Mouse (Mus musculus) mesoderm, embryonic 11.5 days (tissue): ENCODE measurements around the gene Ikzf2.

ENCODE experiments used
- DNase-seq: peaks from one replicate; pipeline ENCODE4 v3.0.0-alpha.2; 2012; ENCODE audit warnings: low read depth, low spot score

The Ikzf2 gene

DNA sequence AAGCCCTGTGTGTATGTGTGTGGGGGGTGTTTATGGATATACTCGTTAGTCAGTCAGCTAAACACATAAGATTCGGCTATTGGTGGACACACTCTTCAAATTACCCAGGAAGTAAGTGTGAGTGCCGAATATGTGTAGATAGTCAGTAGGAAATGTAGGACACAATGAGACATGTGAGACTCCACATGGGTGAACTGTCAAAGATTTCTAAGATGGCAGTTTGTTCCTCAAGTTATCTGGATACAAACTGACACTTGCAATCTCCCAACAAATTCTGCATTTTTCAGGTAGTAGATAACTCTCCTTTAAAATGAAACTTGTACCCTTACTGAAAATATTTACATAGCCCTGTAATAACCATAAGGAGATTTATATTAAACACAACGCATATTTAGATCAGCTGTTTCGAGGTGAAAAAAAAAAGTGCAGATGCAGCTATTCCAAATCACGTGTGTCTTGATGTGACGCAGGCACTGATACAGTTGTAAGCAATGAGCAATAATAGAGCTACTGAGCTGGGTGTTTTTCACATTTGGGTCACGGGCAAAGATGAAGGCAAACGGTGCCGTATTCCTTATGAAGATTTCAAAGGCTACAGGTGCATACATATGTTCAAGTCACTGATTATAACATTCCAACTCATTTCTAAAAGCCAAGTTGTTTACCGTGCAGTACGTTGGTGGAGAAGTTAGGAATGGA lies 87.8 kb downstream of the Ikzf2 start:
- DNase-seq: no peak

DNA sequence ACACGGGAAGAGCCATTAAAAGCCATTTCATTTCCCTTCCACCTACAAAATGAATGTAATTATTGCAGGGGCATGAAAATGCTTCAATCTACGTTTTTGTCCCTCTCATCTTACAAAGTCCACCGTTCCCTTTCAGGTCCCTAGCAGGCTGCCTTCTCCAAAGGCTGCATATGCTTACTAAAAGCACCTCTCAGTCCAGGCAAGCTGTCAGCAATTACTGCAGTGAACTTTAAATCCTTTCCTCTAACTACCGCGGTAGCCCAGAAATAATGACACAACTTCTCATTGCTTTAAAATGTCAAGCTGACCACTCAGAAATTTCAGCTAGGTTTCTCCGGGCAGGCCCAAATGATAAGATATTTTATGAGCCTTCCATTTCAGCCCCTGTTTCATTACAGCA lies 95.2 kb downstream of the Ikzf2 start:
- no peak for DNase-seq

DNA sequence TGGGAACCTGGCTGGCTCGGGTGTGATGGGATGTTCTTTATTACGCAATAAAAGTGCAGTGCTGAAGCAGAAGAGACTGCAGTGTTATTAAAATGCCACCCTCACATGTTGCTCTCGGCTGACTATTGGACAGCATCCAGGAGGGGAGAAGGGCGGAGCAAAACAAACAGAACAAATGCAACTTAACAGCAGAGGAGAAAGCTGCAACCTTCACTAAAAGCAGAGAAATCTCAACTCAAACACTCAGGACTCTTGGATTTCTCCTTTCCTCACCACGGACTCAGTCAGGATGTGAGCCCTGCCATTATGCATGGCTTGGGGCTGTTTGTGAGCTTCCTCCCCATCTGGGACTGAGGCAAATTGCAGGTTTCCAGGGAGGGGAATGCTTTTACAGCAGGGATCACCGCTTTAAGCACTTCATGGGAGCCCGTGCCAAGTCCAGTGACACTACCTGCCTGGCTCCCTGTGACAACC lies 95.7 kb downstream of the Ikzf2 start:
- no peak for DNase-seq

DNA sequence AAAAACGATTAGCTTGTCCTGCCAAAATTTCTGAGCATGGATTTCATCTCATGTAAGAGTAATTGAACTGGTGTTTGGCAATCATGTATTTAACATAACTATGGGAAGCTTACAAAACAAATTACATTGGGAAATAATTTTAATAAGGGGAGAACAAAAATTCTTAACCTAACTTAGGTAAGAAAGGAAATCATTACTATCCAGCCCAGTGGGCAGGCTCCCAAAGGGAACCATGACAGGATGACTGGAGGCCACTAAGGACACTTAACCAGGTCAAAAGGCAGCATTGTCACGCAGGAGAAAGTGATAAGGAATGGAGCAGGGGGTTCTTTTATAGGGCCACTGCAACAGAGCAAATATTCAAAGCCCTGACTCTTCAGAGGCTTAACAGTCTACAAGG lies 101.5 kb downstream of the Ikzf2 start:
- DNase-seq: no peak

DNA sequence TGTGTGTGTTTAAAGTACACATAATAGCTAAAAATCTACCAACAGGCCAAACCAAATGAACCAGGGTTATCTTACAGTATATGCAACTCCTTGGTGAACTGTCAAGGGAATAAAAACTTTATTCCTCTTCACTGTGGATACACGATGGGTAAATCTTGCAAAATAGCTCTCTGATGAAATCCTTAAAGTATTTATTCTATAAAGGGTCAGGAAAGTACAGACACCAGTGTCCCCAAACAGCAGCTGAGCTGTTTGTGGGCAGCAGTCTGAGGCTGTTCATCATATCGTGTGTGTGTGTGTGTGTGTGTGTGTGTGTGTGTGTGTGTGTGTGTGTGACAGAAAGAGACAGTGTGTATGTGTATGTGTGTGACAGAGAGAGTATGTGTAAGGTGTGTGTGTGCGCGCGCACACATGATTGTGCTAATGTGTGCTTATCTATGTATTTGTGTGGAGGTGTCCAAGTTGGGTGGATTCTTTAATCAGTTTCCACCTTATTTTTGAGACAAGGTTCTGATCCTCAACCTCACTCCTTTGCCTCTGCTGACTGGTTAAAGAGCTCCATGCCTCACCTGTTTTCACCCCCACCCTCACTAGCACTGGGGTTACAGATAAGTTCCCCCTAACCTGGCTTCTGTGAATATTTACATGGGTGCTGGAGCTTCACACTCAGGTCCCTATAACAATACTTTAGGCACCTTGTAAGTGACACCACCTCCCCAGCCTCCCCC lies 102.9 kb downstream of the Ikzf2 start:
- no peak for DNase-seq

DNA sequence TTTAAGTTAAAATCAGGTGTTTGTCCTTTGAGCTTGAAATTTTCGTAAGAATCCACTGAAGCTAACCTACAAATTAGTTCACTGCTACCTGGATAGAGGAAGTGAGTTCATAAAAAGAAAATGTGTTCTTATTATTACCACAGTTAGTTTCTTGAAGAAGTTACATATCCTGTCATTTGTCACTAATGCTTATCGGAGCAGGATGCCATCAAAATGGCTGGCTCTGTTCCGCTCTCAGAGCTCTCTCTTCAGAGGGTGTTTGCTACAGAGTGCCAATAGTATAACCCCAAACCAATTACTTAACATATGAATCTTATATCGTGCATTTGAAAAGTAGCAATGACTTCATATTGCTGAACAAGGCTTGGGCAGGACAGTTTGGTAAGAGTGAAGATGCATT lies 108.1 kb downstream of the Ikzf2 start:
- DNase-seq: no peak

DNA sequence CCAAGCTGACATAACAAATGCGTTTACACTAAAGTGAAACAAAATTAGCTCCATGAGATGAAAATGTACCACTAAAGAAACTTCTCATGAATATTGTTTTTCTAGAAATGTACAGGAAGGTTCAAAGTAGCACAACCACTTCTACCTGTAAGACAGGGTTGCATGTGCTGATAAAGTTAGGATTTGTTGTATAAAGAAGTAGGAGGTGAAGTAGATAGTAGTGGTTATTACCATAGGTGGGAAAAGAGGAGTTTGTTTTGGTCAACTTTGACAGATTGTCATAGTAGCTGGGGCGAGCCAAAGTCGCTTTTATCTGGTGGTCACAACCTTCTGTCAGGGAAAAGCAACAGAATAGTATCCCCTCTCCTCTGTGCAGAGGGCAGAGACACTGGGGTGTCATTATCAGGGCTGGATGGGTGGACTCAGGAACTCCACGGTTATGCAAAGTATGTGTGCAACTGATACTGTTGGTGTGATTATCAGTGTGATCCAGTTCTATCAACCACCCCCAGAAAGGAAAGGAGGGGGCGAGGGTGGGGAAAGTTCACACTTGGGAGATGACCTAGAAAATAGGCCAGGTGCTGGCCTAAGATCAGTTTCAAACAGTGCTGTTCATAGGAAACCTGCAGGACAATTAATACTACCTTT lies 127.5 kb downstream of the Ikzf2 start:
- DNase-seq: no peak

DNA sequence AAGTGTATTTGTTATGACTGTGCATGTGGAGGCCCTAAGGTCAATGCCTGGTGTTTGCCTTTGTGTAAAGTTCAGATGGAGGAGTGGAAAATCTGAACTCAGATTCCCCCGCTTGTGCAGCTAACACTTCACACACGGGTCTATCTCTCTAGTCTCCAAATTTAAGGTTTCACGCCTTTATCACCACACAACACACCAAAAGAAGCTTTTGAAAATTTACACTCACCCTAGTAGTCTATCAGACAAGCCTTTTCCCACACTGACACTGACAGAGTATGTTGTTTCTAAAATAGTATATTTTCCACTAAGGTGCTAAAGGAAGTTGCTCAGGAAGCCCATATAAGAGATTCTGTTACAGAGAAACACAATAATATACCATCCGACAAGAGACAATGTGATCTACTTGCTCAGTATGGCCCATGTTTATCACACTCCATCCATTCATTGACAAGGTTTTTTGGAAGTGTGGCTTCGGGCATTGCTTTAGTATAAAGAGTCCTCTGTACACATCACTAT lies 131.4 kb downstream of the Ikzf2 start:
- DNase-seq: no peak

DNA sequence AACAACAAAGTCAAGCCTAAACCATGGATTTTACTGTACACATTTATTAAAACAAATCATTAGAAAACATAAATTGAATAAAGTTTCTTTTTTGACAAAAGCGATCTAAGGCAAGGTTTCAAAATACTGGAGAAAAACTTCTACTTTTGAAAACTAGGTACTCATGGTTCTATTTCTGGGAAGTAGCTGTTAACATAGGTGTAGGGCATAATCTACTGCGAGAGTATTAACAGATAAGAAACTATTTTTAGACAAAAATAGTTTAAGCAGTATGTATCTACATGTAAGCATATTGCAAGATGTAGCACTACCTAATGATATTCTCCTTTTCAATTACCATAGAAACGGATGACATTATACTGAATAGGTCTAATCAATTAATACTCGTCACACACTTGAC lies 137.1 kb downstream of the Ikzf2 start:
- no peak for DNase-seq

DNA sequence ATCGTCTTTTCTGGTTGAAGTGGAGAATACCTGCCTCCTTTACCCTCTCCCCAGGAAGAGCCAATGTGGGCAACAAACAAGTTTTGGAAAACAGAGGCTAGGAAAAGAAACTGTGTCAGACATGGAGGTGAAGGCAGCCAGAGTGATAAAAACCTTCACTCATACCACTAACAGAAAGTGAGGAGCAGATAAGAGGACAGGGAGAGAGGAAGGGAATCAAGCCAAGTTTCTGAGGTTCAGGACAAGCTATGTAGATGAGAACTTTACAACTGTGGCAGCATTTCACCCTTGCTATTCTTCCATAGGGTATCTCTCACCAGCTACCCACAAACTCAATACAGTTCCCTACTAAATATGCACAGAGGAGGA lies 141.2 kb downstream of the Ikzf2 start:
- no peak for DNase-seq

DNA sequence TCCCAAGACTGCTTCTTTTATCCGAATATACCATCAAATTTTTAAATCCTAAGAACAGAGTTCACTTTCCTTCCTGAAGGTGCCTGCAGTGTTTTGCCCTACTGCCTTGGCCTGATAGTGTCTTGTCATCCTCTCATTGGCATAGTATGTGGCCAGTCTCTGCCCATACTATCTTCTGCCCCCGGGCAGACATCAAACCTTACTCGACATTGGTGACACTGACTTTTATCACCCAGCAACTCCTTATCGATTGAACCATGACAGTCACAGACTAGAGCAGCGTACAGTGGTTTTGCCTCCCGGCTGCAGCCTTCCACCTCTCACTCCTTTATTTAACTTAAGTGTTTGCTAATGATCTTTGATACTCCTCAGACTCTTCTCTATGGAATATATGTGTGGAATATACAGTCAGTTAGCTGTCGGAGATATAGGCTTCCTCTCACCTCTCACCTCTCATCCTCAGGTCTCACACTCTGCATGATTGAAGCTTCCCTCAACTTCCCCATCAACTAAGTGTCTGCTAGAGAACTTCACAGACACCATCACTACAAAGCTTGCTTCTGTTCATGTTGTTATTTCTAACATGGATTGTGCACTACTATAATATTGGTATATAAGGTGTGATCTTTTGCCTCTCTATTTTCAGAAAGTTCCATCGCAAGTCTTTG lies 141.7 kb downstream of the Ikzf2 start:
- no peak for DNase-seq

DNA sequence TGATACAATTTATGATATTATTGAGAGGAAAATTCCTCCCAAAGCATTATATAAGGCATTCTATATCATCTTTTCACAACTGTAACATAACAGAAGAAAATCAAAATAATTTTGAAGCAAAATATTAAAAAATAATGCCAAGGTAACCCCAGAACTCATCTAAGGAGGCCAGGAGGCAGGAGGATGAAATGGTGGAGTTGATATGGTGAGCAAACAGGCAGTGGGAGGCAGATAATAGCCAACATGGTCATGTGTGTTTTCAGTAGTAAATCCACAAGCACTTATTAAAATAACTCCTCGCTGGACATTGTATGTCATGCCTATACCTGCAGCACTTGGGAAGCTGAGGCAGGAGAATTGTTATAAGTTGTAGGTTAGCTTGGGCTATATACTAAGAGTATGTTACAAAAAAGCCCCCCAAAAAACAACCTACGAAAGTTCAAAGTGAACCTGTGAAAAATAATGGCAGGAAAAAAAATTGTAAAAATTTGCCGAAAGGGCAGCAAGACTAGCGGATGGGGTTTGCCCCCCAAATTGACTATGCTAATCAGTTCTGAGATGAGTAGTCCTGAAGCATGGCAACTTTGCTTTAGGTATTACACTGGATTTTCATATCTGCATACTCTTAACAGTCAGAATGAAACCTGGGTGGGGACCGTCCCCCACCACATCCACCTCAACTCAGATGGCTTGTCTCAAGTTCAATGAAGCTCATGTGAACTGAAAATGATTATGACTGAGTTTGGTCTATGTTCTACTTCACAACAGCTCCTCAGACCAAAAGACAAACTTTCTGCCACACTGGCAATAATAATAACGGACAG lies 143.1 kb downstream of the Ikzf2 start:
- DNase-seq: no peak

DNA sequence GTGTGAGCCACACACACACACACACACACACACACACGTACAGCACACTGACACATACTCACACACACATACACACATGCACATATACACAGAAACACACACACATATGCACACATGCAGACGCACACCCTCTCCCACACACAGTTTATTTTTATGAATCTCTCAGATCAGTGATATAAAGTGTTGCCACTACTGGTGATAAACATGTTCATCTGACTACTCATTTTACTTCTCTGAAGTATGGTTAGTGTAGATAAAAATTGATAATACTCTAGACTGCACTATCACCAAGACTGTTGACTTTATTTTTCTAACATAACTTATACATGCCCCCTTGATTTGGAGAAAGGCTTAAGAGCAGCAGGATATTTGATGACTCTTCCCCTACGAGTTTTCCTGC lies 144.5 kb downstream of the Ikzf2 start:
- no peak for DNase-seq

DNA sequence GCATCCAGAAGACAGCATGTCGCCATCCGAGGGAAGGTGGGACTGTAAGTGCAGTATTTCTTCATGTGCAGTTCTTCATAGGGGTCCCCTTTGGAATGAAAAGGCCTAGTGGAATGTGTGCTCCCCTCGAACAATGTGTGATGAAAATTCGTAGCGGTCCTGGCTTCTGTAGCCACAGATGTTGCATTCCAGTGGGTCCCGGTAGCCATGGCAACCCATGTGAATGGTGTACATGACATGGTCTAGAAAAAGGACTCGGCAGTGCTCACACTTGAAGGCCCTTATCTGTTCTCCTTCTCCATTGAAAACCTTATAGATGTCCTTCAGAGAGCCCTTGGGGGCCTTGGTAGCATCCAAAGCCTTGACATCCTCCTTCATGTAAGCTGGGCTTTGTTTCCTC lies 148.4 kb downstream of the Ikzf2 start:
- peak; percentile 63 for DNase-seq

DNA sequence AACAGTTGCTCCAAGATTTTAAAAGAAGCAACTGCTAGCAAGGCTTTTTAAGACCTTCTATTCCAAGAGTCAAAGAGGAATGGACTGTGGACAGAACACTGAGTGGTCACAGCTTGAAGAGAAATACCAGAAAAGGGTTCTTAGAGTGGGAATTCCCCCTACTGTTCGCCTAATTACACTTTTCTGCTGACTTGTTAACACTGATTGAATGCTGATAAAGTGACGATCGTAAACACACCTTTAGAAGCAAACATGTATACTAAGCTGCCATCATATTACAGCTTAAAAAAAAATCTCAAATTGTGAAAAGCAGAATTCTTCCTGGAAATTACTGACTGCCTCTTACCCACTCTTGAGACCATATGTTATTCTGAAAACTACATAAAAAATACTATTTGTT lies 149.4 kb downstream of the Ikzf2 start:
- no peak for DNase-seq

DNA sequence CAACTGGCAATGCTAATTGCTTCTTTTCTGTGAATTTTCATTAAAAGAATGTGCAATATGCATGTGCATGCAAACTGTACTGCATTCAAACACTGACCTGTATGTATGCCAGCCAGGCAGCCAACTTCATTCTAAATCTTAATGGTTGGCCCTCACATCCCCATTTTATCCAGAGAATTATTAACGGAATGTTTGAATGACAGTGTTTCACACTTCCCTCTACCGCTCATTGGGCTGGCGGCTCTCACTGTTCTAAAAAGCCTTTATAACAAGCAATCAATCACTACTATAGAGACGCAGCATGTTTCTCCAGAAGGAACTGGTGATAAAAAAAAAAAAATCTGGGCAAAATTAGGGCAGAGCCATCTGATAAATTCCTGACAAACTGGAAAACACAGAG lies 151.5 kb downstream of the Ikzf2 start:
- no peak for DNase-seq

DNA sequence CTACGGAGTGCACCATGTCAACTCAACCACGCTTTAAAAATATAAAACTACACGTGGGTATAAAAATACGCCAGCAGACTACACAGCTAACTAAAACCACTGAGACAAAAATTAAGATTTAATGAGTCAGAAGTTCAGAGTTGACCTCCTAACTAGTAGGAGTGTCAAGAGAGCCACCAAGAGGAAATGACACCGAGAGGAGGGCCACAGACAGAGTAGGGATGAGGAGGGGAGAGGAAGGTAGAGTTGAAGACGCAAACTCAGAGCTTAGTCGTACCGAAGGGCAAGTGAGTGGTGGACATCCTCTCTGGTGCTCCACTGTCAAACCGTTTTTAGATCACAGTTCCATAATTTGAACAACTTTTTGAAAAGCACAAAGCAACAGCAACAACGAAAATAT lies 154.0 kb downstream of the Ikzf2 start:
- no peak for DNase-seq

DNA sequence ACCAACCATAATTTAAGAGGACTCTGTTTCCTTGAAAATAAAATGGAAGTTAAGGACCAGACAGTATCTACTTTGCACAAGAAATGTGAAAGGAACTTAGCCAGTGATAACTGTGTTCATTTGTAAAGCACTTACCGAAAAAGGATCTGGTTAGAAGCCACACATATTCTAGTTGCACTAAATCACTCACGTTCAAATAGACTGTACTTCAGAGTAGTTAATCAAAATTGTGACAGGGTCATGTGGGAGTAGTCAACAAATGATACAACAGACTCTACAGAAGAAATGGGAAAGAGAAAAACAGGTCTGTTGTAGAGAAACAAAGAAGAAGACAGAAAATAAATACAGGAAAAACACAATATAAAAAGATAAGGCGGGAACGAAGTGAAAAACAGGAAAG lies 158.3 kb downstream of the Ikzf2 start:
- no peak for DNase-seq

DNA sequence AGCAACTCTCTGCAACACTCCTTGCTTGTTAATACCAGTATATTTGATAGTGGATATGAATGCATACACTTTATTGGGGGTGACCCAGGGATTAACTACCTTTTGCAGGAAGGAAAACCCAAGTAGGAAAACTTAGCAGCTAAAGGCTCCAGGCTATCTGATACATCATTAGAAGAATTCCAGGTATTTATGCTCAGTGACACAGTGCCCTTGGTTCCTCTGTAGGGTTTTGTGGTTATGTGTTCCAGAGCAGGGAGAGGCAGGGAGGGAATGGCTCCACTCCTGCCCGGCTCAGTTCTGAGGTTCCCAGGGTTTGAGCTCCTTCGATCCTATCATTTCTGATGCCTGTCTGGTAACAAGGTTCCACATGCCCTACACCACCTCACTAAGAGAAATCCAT lies 165.4 kb downstream of the Ikzf2 start:
- no peak for DNase-seq

DNA sequence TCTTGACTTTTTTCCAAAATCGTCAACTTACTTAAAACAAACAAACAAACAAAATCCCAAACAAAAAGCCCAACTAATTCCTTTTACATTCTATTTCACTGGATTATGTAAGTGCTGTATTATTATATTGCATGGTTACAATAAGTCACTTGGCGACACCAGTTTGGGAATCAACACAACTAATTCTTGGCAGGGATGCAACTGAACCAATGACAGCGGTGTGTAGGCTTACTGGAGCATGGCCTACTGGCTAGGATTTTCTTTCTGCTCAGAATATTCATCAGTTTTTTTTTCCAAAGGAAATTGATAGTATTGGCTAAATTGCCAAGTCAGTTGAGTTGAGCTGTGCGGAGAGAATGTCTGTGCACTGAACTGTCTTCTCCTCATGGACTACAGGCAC lies 167.7 kb downstream of the Ikzf2 start:
- no peak for DNase-seq

DNA sequence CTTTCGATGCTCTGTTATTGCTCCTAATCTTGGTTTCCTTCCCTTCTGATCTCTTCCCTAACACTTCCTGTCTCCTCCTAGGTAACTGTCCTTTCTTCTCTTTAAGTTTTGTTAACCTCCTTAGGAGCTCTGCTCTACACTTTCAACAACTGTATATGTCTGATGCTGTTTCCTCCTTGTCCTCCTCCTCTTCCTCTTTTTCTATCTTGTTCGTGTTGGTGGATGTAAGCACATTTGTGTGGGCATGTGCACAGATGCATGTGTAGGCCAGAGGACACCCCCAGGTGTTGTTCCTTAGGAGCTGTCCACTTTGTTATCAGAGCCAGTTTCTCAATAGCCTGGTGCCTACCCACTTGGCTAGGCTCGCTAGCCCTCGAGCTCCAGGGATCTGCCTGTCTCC lies 169.0 kb downstream of the Ikzf2 start:
- DNase-seq: no peak
